Mouse (Mus musculus) E14TG2a.4 (cell line): ENCODE results near the gene Nrg3.

Experiments
- H3K27me3 ChIP-seq: 2 replicates; pipeline ENCODE4 v1.6.1; 2014; ENCODE audit warnings: low read length, control low read depth; ENCODE audit not compliant: insufficient read depth
- H3K36me3 ChIP-seq: 2 replicates; pipeline ENCODE4 v1.6.1; 2014; ENCODE audit warnings: low read length, control low read depth; ENCODE audit not compliant: insufficient read depth
- H3K4me1 ChIP-seq: replicated peaks from 2 replicates; pipeline ENCODE4 v1.6.1; 2014; ENCODE audit warnings: low read depth, low read length, control low read depth
- H3K4me3 ChIP-seq: replicated peaks from 2 replicates; pipeline ENCODE4 v1.5.1; 2014; ENCODE audit warnings: mild to moderate bottlenecking, low read length
- H3K9me3 ChIP-seq: 2 replicates; pipeline ENCODE4 v1.6.1; 2014; ENCODE audit warnings: low read length, control low read depth
- CTCF ChIP-seq: conservative IDR thresholded peaks from 2 replicates; pipeline ENCODE4 v1.5.1; 2014; ENCODE audit warnings: low read length
- NANOG ChIP-seq: IDR thresholded peaks from 2 replicates; pipeline ENCODE4 v1.6.1; 2014; ENCODE audit warnings: borderline replicate concordance, low read length, mixed read lengths
- POU5F1 ChIP-seq: IDR thresholded peaks from 2 replicates; pipeline ENCODE4 v1.6.1; 2014; ENCODE audit warnings: low read length, borderline replicate concordance

Nrg3 gene

GRCm38 (mm10) chr14:39472790-39473761 lies at the start of gene Nrg3:
TSS of gene Nrg3 (minus strand) at chr14:39473088.
- H3K9me3 ChIP-seq, result 0 out of 2 replicates have a peak, but pooled peaks cover 3% of the 10 kb centered on the region
- peaks cover 75% of the 10 kb centered on the region for H3K27me3 ChIP-seq
- no peak for TF ChIP-seq CTCF
- H3K4me1 ChIP-seq, result peaks cover 14% of the 10 kb centered on the region; the same call in 1 of the 2 replicates
- no peaks in the 10 kb centered on the region for H3K36me3 ChIP-seq
- H3K4me3 ChIP-seq, result peak within 1 kb of the TSS; percentile 74

- Histone ChIP-seq H3K27me3 (no peaks in the 10 kb centered on the region), H3K4me1 (no peaks in the 10 kb centered on the region), H3K9me3 (peaks cover 40% of the 10 kb centered on the region), H3K4me3 (no peak overlapping the region), H3K36me3 (no peaks in the 10 kb centered on the region)
- TF ChIP-seq CTCF, result peak; percentile 23; the same call in 1 of the 2 replicates
- no peak for TF ChIP-seq POU5F1
- no peak for TF ChIP-seq NANOG
These were observed 36.1 kb upstream of the Nrg3 start for GRCm38 (mm10) chr14:39508956-39509355.

- TF ChIP-seq NANOG (no peak), POU5F1 (no peak)
- peaks cover 72% of the 10 kb centered on the region for H3K27me3 ChIP-seq
- H3K36me3 ChIP-seq, result no peaks in the 10 kb centered on the region
- peaks cover 14% of the 10 kb centered on the region; the same call in 1 of the 2 replicates for H3K4me1 ChIP-seq
- H3K4me3 ChIP-seq, result peak overlapping the region; percentile 74
- 0 out of 2 replicates have a peak, but pooled peaks cover 3% of the 10 kb centered on the region for H3K9me3 ChIP-seq
These were observed 903 bp upstream of the Nrg3 start for GRCm38 (mm10) chr14:39473771-39474211.

- Histone ChIP-seq H3K27me3 (peaks cover 73% of the 10 kb centered on the region), H3K36me3 (no peaks in the 10 kb centered on the region), H3K9me3 (0 out of 2 replicates have a peak, but pooled peaks cover 3% of the 10 kb centered on the region), H3K4me1 (peaks cover 14% of the 10 kb centered on the region; the same call in 1 of the 2 replicates), H3K4me3 (peak overlapping the region; percentile 74)
- TF ChIP-seq POU5F1 (no peak), CTCF (no peak), NANOG (no peak)
These were observed 639 bp downstream of the Nrg3 start for GRCm38 (mm10) chr14:39472146-39472751.

GRCm38 (mm10) chr14:39471236-39471981 lies 1.5 kb downstream of the Nrg3 start:
- H3K9me3 ChIP-seq, result 0 out of 2 replicates have a peak, but pooled peaks cover 3% of the 10 kb centered on the region
- peaks cover 14% of the 10 kb centered on the region; the same call in 1 of the 2 replicates for H3K4me1 ChIP-seq
- H3K36me3 ChIP-seq, result no peaks in the 10 kb centered on the region
- H3K27me3 ChIP-seq, result peaks cover 68% of the 10 kb centered on the region
- H3K4me3 ChIP-seq, result peak overlapping the region; percentile 74
- no peak for TF ChIP-seq CTCF
- TF ChIP-seq POU5F1, result no peak
- no peak for TF ChIP-seq NANOG

- Histone ChIP-seq H3K4me3 (no peak overlapping the region), H3K4me1 (no peaks in the 10 kb centered on the region), H3K36me3 (no peaks in the 10 kb centered on the region), H3K27me3 (no peaks in the 10 kb centered on the region), H3K9me3 (no peaks in the 10 kb centered on the region)
- TF ChIP-seq NANOG, result no peak
- no peak for TF ChIP-seq POU5F1
- no peak for TF ChIP-seq CTCF
These were observed 27.4 kb downstream of the Nrg3 start for GRCm38 (mm10) chr14:39445501-39445900.

GRCm38 (mm10) chr14:39428503-39428902 lies 44.4 kb downstream of the Nrg3 start:
- Histone ChIP-seq H3K4me3 (no peak overlapping the region), H3K27me3 (no peaks in the 10 kb centered on the region), H3K4me1 (no peaks in the 10 kb centered on the region), H3K36me3 (no peaks in the 10 kb centered on the region), H3K9me3 (no peaks in the 10 kb centered on the region)
- TF ChIP-seq NANOG (no peak), POU5F1 (no peak), CTCF (no peak)

GRCm38 (mm10) chr14:39421874-39422273 lies 51.0 kb downstream of the Nrg3 start:
- H3K9me3 ChIP-seq, result no peaks in the 10 kb centered on the region
- no peaks in the 10 kb centered on the region for H3K4me1 ChIP-seq
- H3K27me3 ChIP-seq, result no peaks in the 10 kb centered on the region
- no peak overlapping the region for H3K4me3 ChIP-seq
- no peaks in the 10 kb centered on the region for H3K36me3 ChIP-seq
- no peak for TF ChIP-seq NANOG
- TF ChIP-seq POU5F1, result no peak
- TF ChIP-seq CTCF, result no peak
